In the genomic region with DNA sequence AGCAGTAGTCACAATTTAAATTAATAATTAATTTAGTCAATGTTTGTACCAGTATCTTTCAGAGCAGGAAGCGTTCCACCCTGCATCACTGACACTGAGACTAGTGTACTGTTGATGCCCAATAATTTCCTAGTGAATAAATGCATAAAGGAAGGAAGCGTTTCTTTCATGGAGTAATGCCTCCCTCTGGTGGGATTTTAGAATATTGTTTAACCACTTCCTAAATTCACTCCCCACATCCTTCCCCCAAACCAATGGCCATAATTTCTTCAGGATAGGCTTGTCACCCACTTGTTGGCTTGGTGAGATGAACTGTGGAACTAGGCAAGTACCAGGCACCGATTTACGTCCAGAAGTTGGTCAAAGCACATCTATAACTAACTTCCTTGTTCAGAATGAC, we compare ENCODE assay signal across 9 mouse cellular contexts. TPM values are rescaled to one million over a fixed set of nuclear protein-coding genes. Genes with fewer than 3 reads are reported as not detected.
DNase-seq lines count a peak whose midpoint lies in the region; ATAC-seq lines count a peak whose summit lies in the region.
"Had no signal": no experiment of that assay in that cellular context is flagged by ENCODE, and none has a peak within 500 bp of the region (broad histone marks: within the 10 kb centered on the region; RNA-seq: fewer than 3 reads in every experiment).

No protein-coding gene starts in this region.

- peaks cover 14% of the 10 kb centered on the region for H3K4me1 ChIP-seq in heart, embryonic 12.5 days (replicated peaks)

- H3K27me3 ChIP-seq in heart, embryonic 12.5 days (replicated peaks), result no peaks in the 10 kb centered on the region

- H3K36me3 ChIP-seq in heart, embryonic 12.5 days, result no peaks in the 10 kb centered on the region

- no peak overlapping the region for H3K4me2 ChIP-seq in heart, embryonic 12.5 days

- 0 out of 2 replicates have a peak, but pooled peaks have one; percentile 19 for ATAC-seq in heart, embryonic 12.5 days (ENCODE audit: insufficient number of reproducible peaks, low FRiP score)

- 49% methylated on average over 4 of the region's 4 CpGs for WGBS in heart, embryonic 12.5 days

- no peak overlapping the region for H3K27ac ChIP-seq in heart, embryonic 12.5 days (ENCODE audit: poor library complexity, severe bottlenecking)

- DNase-seq in frontal cortex, postnatal 36 days (ENCODE audit: low spot score in 2 of 2), result peak; percentile 6 to 50
- DNase-seq in frontal cortex, postnatal 25 days (ENCODE audit: low spot score in 2 of 2), result no peak
- DNase-seq in ES-CJ7 (ENCODE audit: low read depth, low spot score), result peak; percentile 45
- peak; percentile 83 for DNase-seq in cerebellum, adult 9-10 months
- DNase-seq in kidney, postnatal 10 days, result peak; percentile 8
- DNase-seq in lung, postnatal 25 days (ENCODE audit: low spot score), result peak; percentile 43
- DNase-seq in spleen, postnatal 36 days (ENCODE audit: low spot score in 2 of 2), result peak; percentile 7 to 53

- no peak overlapping the region for H3K4me3 ChIP-seq in heart, embryonic 12.5 days

- no peaks in the 10 kb centered on the region for H3K9me3 ChIP-seq in heart, embryonic 12.5 days (replicated peaks)

- H3K9ac ChIP-seq in heart, embryonic 12.5 days, result no peak overlapping the region

RNA-seq across cellular contexts. Expression of a gene that starts 1.2 kb away (rescaled TPM):
- polyA plus RNA-seq in heart, embryonic 12.5 days (2016; fragmentation: Nextera tagmentation; extraction: Ambion mirVana), result 7.2 and 7.3 TPM in 2 replicates

RNA-seq across cellular contexts. Expression of a gene that starts 20.1 kb away (rescaled TPM):
- 10.1 and 10.4 TPM in 2 replicates for polyA plus RNA-seq in heart, embryonic 12.5 days (2016; fragmentation: Nextera tagmentation; extraction: Ambion mirVana)
- polyA plus RNA-seq: small intestine, adult 2 months had no signal

Comparison
In these comparisons a context has a peak if more than half of its experiments do, and no peak if none do; other contexts are left out.
1. DNase-seq: peak in frontal cortex, postnatal 36 days (2 of 2), ES-CJ7 (single experiment), cerebellum, adult 9-10 months (single experiment), kidney, postnatal 10 days (single experiment), lung, postnatal 25 days (single experiment) and spleen, postnatal 36 days (2 of 2); none in frontal cortex, postnatal 25 days (0 of 2).